Mouse (Mus musculus) gastrocnemius, postnatal 10 days (tissue): ENCODE measurements around the gene Sh2d1b2. TPM values are rescaled to one million over a fixed set of nuclear protein-coding genes. Genes with fewer than 3 reads are reported as not detected.

ENCODE experiments used
- DNase-seq: peaks from one replicate; pipeline ENCODE4 v3.0.0; 2021; ENCODE audit warnings: mixed read lengths
- total RNA-seq, 2 experiments: library from RNA; stranded (reverse); gene quantifications; 2 replicates each; pipeline ENCODE4 v1.2.3; 2021

The Sh2d1b2 gene
- total RNA-seq, 2 experiments from 2014 or later, result not detected

DNA sequence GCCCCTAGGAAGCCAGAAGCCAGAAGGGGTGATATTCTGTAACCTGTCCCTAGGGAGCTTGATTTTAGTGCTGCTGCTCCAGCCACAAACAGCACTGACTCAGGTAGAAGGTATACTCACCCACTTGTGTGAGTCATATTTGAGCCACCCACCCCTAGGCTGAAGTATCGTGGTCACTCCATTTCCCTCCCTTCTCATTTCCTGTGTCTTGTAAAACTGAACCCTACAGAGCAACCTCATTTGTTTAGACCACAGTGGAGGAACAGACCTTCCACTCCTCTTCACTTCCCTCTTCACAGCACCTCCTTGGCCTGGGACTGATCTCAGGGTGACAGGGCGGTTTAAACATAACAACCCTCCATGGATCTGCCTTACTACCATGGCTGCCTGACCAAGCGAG is 44.5 kb downstream of the Sh2d1b2 start, which contains the start of gene Sh2d1b1:
Gene Sh2d1b1 (plus strand): TSS at position 305 of the 400 bp plus-strand sequence.
- no peak for DNase-seq

DNA sequence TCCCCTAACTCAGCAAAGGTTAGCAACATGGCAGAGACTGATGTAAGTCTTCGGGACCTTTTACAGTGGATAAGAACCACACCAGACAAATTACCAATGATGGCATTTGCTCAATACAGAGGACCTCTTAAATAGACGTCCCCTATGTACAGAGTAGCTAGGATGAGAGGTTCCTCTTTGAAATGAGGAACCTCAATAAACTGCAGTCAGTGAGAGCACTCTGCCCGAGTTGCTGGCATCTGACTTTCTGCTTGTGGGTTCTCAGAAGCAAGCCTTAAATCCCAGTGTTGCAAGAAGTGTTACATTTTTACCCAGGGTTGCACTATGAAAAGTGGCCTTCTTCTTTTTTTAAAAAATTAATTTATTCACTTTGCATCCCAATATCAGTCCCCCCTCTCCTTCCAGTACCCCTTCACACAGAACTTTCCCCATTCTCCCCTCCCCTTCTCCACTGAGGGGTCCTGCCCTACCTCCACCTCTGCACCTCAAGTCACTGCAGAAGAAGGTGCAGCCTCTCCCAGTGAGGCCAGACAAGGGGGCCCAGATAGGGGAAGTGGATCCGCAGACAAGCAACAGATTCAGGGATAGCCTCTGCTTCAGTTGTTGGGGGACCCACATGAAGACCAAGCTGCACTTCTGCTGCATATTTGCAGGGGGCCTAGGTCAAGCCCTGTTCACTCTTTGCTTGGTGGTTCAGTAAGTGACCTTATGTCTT is 50.0 kb downstream of the Sh2d1b2 start:
- no peak for DNase-seq

GRCm38 (mm10) chr1:170292239-170292951 is 59.8 kb downstream of the Sh2d1b2 start:
- no peak for DNase-seq

GRCm38 (mm10) chr1:170293257-170293656 is 60.7 kb downstream of the Sh2d1b2 start:
- no peak for DNase-seq

GRCm38 (mm10) chr1:170294786-170295570 is 62.4 kb downstream of the Sh2d1b2 start:
- DNase-seq, result no peak

DNA sequence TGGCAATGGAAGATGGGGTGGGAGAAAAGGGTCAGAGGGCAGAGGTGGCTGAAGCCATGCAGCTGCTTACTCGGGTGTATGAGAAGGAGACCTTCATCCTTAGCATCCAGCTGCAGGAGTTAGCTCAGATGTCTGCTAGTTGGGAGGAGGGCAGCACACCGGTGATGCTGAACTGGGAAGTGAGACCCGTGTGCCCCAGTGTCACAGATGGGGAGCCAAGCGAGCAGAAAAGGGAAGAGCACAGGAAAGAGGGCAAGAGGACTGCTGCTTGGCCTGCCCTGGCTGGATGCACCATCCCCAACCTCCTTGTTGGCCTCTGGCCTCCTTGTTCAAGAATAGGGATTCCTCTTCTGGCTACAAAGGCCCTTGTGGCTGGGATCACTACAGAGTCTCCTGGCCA is 66.9 kb downstream of the Sh2d1b2 start:
- DNase-seq, result no peak

DNA sequence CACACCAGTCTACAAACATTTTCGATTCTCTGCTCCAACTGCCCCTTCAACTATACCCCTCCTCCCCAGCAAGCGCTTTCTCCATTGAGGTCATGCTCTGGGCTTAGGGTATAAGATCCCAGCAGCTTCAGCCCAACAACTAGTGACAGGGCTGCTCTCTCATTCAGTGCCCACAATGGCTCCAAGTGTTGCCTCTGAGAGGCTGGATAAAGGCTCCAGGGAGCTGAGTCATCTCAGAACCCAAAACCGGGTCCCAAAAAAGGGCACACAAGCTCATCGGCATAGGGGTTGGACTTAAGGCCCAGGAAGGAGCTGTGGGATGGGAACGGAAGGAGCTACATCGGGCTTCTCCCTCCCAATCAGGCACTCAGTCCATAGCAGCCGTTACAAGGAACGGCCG is 69.1 kb downstream of the Sh2d1b2 start:
- DNase-seq, result no peak

DNA sequence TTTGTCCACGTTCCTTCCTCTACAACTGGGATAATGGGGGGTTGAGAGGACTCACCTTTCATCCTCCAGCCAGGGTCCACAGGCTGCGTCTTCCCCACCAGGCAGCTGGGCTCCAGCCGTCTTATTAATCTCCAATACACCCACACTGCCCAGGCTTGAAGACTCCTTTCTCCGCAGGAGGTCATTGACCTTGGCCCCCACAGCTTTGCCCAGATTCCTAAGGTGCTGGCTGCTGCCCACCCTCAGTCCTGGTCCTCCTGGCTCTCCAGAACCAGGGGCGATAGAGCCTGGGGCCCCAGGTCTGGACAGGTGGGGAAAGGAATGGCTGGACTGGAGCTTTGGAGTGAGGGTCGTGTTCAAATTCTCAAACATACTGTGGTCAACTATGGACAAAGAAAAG is 69.9 kb downstream of the Sh2d1b2 start:
- no peak for DNase-seq

GRCm38 (mm10) chr1:170303103-170303502 is 70.6 kb downstream of the Sh2d1b2 start:
- DNase-seq, result no peak

Other genes with a start within 250 kb of the Sh2d1b2 start
- 10 to 100 TPM; 43.9 to 49.8 TPM for gene Ddr2, start 122.0 kb upstream of the Sh2d1b2 start, total RNA-seq
- gene Uap1, start 57.8 kb upstream of the Sh2d1b2 start, total RNA-seq, result 10 to 100 TPM; 32.5 to 34.6 TPM
- 10 to 100 TPM; 12.2 to 13.4 TPM for gene Uhmk1, start 17.4 kb upstream of the Sh2d1b2 start, total RNA-seq
- not detected for gene Sh2d1b1, start 44.6 kb downstream of the Sh2d1b2 start, total RNA-seq
- gene Gm7694, start 73.6 kb downstream of the Sh2d1b2 start, total RNA-seq, result 1 to 10 TPM; 1.0 to 1.2 TPM
- gene Spata46, start 76.1 kb downstream of the Sh2d1b2 start, total RNA-seq, result not detected